Mouse (Mus musculus) CD4-positive naive resting alpha-beta T cell, adult 76 days (primary cell): Measurements from ENCODE around the gene Prr9. TPM values are rescaled to one million over a fixed set of nuclear protein-coding genes. Genes with fewer than 3 reads are reported as not detected.

ENCODE experiments used
- total RNA-seq: library from RNA; stranded (reverse); gene quantifications from one replicate; pipeline ENCODE4 v1.2.4, GENCODE M21; 2023

Gene Prr9
- not detected for total RNA-seq

DNA sequence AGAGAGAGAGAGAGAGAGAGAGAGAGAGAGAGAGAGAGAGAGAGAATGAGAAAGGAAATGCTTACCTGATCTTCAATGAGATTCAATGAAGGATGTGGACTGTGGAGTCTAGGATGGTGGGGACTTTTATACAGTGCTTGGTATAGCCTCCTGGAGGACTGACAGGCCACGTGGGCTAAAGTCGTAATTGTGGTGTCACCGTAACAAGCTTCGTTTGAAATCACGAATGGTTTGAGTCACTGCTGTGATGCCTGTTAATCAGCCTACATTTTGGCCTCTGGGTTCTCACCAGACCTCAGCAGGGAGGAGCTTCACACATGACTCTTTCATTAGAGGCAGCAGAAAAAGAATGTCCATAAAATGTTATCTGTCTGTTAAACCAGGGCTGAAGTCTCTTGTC, at the start of gene Prr9:
Gene Prr9 (minus strand): TSS at position 101 of the 400 bp plus-strand sequence.

GRCm38 (mm10) chr3:92142644-92143043, 18.9 kb upstream of the Prr9 start, which contains the start of gene Lelp1:
Lelp1 (minus strand) TSS chr3:92142744.

DNA sequence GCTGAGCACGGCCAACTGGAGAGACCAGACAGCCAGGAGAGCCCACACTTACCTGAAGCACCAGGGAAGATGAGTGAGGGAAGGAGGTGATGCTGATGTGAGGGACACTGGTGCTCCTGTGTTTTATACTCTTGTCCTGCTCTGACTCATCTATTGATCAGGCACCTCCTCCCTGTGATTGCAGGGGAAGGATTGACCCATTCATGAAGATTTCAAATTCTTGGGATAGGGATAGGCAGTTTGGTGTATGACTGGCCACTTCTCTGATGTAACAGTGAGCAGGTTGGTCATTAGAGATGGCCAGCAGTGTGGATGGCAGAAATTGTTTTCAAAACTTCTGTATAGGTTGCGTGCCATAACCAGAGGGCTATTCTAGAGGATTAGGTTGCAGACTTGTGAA, 40.7 kb downstream of the Prr9 start, which contains the start of gene Lor:
Gene Lor (minus strand): TSS at position 101 of the 400 bp plus-strand sequence.

Other genes with a start within 250 kb of the Prr9 start
- not detected for gene Pglyrp3, start 109.4 kb downstream of the Prr9 start, total RNA-seq
- gene Lor, start 40.8 kb downstream of the Prr9 start, total RNA-seq: not detected
- not detected for gene Lelp1, start 18.8 kb upstream of the Prr9 start, total RNA-seq
- not detected for gene Sprr2a1, start 91.9 kb upstream of the Prr9 start, total RNA-seq
- not detected for gene Sprr2a2, start 92.0 kb upstream of the Prr9 start, total RNA-seq
- not detected for gene Sprr2a3, start 161.5 kb upstream of the Prr9 start, total RNA-seq
- gene Sprr2b, start 192.7 kb upstream of the Prr9 start, total RNA-seq: not detected
- not detected for gene Sprr2d, start 215.2 kb upstream of the Prr9 start, total RNA-seq
- gene Sprr2e, start 228.2 kb upstream of the Prr9 start, total RNA-seq: not detected
- not detected for gene Sprr2f, start 241.2 kb upstream of the Prr9 start, total RNA-seq